14 mouse cellular contexts compared by ENCODE assay signal in the genomic region with DNA sequence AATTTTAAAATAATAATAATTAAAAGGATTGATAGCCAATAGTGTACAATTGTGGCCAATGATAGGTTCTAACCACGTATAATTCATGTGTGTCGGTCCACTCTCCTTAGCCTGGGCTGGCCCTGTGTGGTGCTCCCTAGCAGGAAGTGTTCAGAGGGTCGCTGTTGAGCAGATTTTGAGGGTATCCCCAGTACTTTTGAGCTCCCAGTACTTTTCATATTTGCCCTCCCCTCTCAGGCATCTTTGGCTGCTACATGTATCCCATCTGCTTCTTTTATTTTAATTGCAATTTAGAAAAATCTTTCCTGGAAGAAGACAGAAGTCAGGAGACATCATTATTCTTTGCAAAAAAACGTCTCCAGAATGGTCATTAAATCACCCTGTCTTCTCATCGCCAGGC.
"Had no signal": no experiment of that assay in that cellular context is flagged by ENCODE, and none has a peak within 500 bp of the region (broad histone marks: within the 10 kb centered on the region; RNA-seq: fewer than 3 reads in every experiment).

No protein-coding gene starts in this region.

- H3K9me3 ChIP-seq: limb, embryonic 15.5 days; liver, embryonic 12.5 days; midbrain, embryonic 12.5 days; neural tube, embryonic 12.5 days had no signal

- H3K9ac ChIP-seq: limb, embryonic 15.5 days; liver, embryonic 12.5 days; lung, embryonic 14.5 days; midbrain, embryonic 12.5 days; neural tube, embryonic 12.5 days had no signal

- H3K36me3 ChIP-seq: limb, embryonic 15.5 days; liver, embryonic 12.5 days; midbrain, embryonic 12.5 days; neural tube, embryonic 12.5 days had no signal

- DNase-seq: kidney, adult 11 months; kidney, adult 9 months; kidney, postnatal 36 days; lung, embryonic 14.5 days; lung, postnatal 10 days; lung, postnatal 4 days; retina, postnatal 1 day; thymus, postnatal 36 days had no signal

- ATAC-seq: liver, embryonic 12.5 days; midbrain, embryonic 16.5 days had no signal

- H3K4me3 ChIP-seq: limb, embryonic 15.5 days; liver, embryonic 12.5 days; midbrain, embryonic 12.5 days; neural tube, embryonic 12.5 days had no signal

- H3K4me1 ChIP-seq: limb, embryonic 15.5 days; liver, embryonic 12.5 days; midbrain, embryonic 12.5 days; neural tube, embryonic 12.5 days had no signal

- H3K27ac ChIP-seq: kidney, postnatal 0 days; limb, embryonic 15.5 days; liver, embryonic 12.5 days; midbrain, embryonic 12.5 days; neural tube, embryonic 12.5 days had no signal

- H3K4me2 ChIP-seq: limb, embryonic 15.5 days; liver, embryonic 12.5 days; lung, embryonic 14.5 days; midbrain, embryonic 12.5 days; neural tube, embryonic 12.5 days had no signal

- H3K27me3 ChIP-seq: limb, embryonic 15.5 days; liver, embryonic 12.5 days; midbrain, embryonic 12.5 days; neural tube, embryonic 12.5 days had no signal
